Mouse (Mus musculus) forebrain, embryonic 14.5 days (tissue): ENCODE measurements around the gene Gm4985. TPM values are rescaled to one million over a fixed set of nuclear protein-coding genes. Genes with fewer than 3 reads are reported as not detected.
"Not testable (repeated sequence)": the region's sequence is repeated elsewhere in the genome, so short reads cannot be mapped to it uniquely, and the experiment has no call there.

Experiments used
- ATAC-seq: fragments of 200-750 bp; cut with Nextera tagmentation; 2 replicates; pipeline ENCODE4 v1.8.0; 2017; ENCODE audit warnings: mild to moderate bottlenecking, moderate library complexity
- DNase-seq: peaks from one replicate; pipeline ENCODE4 v3.0.0-alpha.2; 2015; ENCODE audit warnings: low spot score
- H3K27ac ChIP-seq: fragments of 300-500 bp; sonication (generic); 2 replicates; pipeline ENCODE4 v1.5.1; 2014; ENCODE audit warnings: low read depth, mild to moderate bottlenecking, control low read depth, low read length, moderate library complexity
- H3K27me3 ChIP-seq: fragments of 300-500 bp; sonication (generic); replicated peaks from 2 replicates; pipeline ENCODE4 v1.6.1; 2014; ENCODE audit warnings: low read length, control low read depth, mixed read lengths; ENCODE audit not compliant: control insufficient read depth, insufficient read depth
- H3K36me3 ChIP-seq: fragments of 300-500 bp; sonication (generic); 2 replicates; pipeline ENCODE4 v1.6.1; 2014; ENCODE audit warnings: low read length, control low read depth; ENCODE audit not compliant: control insufficient read depth, insufficient read depth
- H3K4me1 ChIP-seq: fragments of 300-500 bp; sonication (generic); 2 replicates; pipeline ENCODE4 v1.6.1; 2014; ENCODE audit warnings: antibody characterized with exemption, low read length, control low read depth; ENCODE audit not compliant: control insufficient read depth, insufficient read depth
- H3K4me2 ChIP-seq: fragments of 300-500 bp; sonication (generic); 2 replicates; pipeline ENCODE4 v1.6.1; 2014; ENCODE audit warnings: mild to moderate bottlenecking, control low read depth, low read length
- H3K4me3 ChIP-seq: fragments of 300-500 bp; sonication (generic); 2 replicates; pipeline ENCODE4 v1.5.1; 2014; ENCODE audit warnings: low read depth, low read length, control low read depth
- H3K9ac ChIP-seq: fragments of 300-500 bp; sonication (generic); 2 replicates; pipeline ENCODE4 v1.6.1; 2014; ENCODE audit warnings: mild to moderate bottlenecking, low read length, control low read depth, moderate library complexity
- H3K9me3 ChIP-seq: fragments of 300-500 bp; sonication (generic); replicated peaks from 2 replicates; pipeline ENCODE4 v1.6.1; 2016; ENCODE audit warnings: low read length, control low read depth, mixed read lengths; ENCODE audit not compliant: control insufficient read depth
- WGBS: fragments of 180-500 bp; shearing (Covaris S2); extraction: QIAGEN DNeasy Blood & Tissue Kit; methylation state at CpG from one replicate; pipeline ENCODE4 v1.1.7; 2014; 5-methylcytosine and 5-hydroxymethylcytosine counted together
- microRNA-seq: library from miRNA; unstranded; fragments of <30 nt; microRNA quantifications from one replicate; pipeline ENCODE4, GENCODE M21; 2016
- polyA plus RNA-seq: library from polyadenylated mRNA; unstranded; fragments of >200 nt; fragmentation: Nextera tagmentation; extraction: Ambion mirVana; gene quantifications from 2 replicates; pipeline ENCODE4 v1.2.1, GENCODE M21; 2014

Gene Gm4985
- polyA plus RNA-seq = not detected in 2 replicates

DNA sequence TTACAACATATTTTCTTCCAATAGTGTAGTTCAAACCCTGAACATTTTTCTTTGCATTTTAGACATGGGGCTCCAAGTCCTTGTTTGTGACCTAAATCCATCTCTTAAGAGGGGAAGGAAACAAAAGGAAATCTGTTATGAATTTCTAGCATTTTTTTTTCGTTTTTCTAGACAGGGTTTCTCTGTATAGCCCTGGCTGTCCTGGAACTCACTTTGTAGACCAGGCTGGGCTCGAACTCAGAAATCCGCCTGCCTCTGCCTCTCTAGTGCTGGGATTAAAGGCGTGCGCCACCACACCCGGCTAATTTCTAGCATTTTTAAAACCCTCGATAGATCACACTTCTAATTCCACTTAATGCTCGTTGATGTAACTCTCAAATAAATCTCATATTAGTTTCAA is at the start of gene Gm4985:
Gene Gm4985 (minus strand): TSS at position 101 of the 400 bp plus-strand sequence.
- DNase-seq, ATAC-seq, H3K27me3 ChIP-seq, H3K4me1 ChIP-seq, H3K9me3 ChIP-seq, H3K4me3 ChIP-seq, H3K36me3 ChIP-seq, H3K27ac ChIP-seq, H3K9ac ChIP-seq, H3K4me2 ChIP-seq: not testable (repeated sequence)
- whole genome bisulfite sequencing = 79% methylated on average over 8 of the region's 8 CpGs

DNA sequence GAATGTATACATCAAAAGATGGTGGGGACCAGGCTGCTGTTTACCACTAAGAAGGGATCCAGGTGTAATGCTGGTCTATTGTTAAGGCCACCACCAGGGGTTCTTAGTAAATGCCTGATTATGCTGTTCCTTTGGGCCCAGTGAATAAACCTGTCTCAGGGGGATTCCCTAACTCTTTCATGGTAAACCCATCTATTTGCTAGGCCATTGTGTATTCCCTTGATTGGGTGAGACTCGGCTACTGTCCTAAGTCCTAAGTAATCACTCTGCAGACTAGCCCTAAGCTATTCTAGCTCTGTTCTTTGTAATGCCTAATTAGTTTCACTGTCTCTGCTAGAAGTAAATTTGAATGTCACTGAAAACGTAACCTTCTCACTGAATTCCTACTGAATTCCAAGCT is 4.6 kb downstream of the Gm4985 start:
- Histone ChIP-seq H3K36me3 (no peaks in the 10 kb centered on the region), H3K27me3 (no peaks in the 10 kb centered on the region), H3K4me1 (no peaks in the 10 kb centered on the region), H3K9ac (no peak overlapping the region), H3K4me3 (no peak overlapping the region), H3K9me3 (0 out of 2 replicates have a peak, but pooled peaks cover 2% of the 10 kb centered on the region), H3K4me2 (no peak overlapping the region), H3K27ac (no peak overlapping the region)
- no peak for DNase-seq
- WGBS = 49% methylated on average over 2 of the region's 2 CpGs
- ATAC-seq = no peak

Small RNAs within 50 kb of the gene (microRNA-seq; reads per million reads assigned to microRNA genes)
- not detected for gene Gm25299

Other genes with a start within 250 kb of the Gm4985 start
- gene Gm4907, start 76.4 kb downstream of the Gm4985 start, polyA plus RNA-seq = not detected in 2 replicates